Mouse (Mus musculus): ENCODE data around the gene Lyzl6. TPM values are rescaled to one million over a fixed set of nuclear protein-coding genes. Genes with fewer than 3 reads are reported as not detected.
A peak's percentile ranks its signal among the peaks of the same experiment; 100 is the strongest.

The Lyzl6 gene
- polyA plus RNA-seq, 1 experiment from 2014 or later = not detected

- H3K27ac ChIP-seq (ENCODE audit: low read length) = no peak overlapping the region
- no peaks in the 10 kb centered on the region for H3K4me1 ChIP-seq (ENCODE audit: control insufficient read depth, insufficient read depth, low read length)
- ATAC-seq (ENCODE audit: insufficient read depth, low FRiP score) = no peak
- H3K27me3 ChIP-seq (ENCODE audit: control insufficient read depth, insufficient read depth, low read length) = no peaks in the 10 kb centered on the region
- H3K4me2 ChIP-seq (ENCODE audit: low read depth, low read length) = no peak overlapping the region
- H3K9ac ChIP-seq (ENCODE audit: low read length) = no peak overlapping the region
- 77% methylated on average over 8 of the region's 8 CpGs for WGBS
- no peaks in the 10 kb centered on the region for H3K9me3 ChIP-seq (replicated peaks; ENCODE audit: control insufficient read depth, low read length)
- H3K4me3 ChIP-seq (replicated peaks; ENCODE audit: low read length) = no peak overlapping the region
- H3K36me3 ChIP-seq (ENCODE audit: control insufficient read depth, insufficient read depth, low read length) = no peaks in the 10 kb centered on the region
Measured at GRCm38 (mm10) chr11:103663119-103663518, 24.4 kb upstream of the Lyzl6 start.

GRCm38 (mm10) chr11:103662546-103662945 lies 23.9 kb upstream of the Lyzl6 start:
- H3K36me3 ChIP-seq (ENCODE audit: control insufficient read depth, insufficient read depth, low read length) = no peaks in the 10 kb centered on the region
- no peak overlapping the region for H3K27ac ChIP-seq (ENCODE audit: low read length)
- H3K9ac ChIP-seq (ENCODE audit: low read length) = no peak overlapping the region
- 65% methylated on average over 5 of the region's 5 CpGs for WGBS
- ATAC-seq (ENCODE audit: insufficient read depth, low FRiP score) = no peak
- no peaks in the 10 kb centered on the region for H3K9me3 ChIP-seq (replicated peaks; ENCODE audit: control insufficient read depth, low read length)
- no peak overlapping the region for H3K4me2 ChIP-seq (ENCODE audit: low read depth, low read length)
- no peaks in the 10 kb centered on the region for H3K27me3 ChIP-seq (ENCODE audit: control insufficient read depth, insufficient read depth, low read length)
- H3K4me3 ChIP-seq (replicated peaks; ENCODE audit: low read length) = no peak overlapping the region
- no peaks in the 10 kb centered on the region for H3K4me1 ChIP-seq (ENCODE audit: control insufficient read depth, insufficient read depth, low read length)

- Histone ChIP-seq H3K36me3 (ENCODE audit: control insufficient read depth, insufficient read depth, low read length) (no peaks in the 10 kb centered on the region), H3K4me1 (ENCODE audit: control insufficient read depth, insufficient read depth, low read length) (no peaks in the 10 kb centered on the region), H3K4me2 (ENCODE audit: low read depth, low read length) (no peak overlapping the region), H3K9me3 (replicated peaks; ENCODE audit: control insufficient read depth, low read length) (no peaks in the 10 kb centered on the region), H3K4me3 (replicated peaks; ENCODE audit: low read length) (no peak overlapping the region), H3K9ac (ENCODE audit: low read length) (no peak overlapping the region), H3K27me3 (ENCODE audit: control insufficient read depth, insufficient read depth, low read length) (no peaks in the 10 kb centered on the region), H3K27ac (ENCODE audit: low read length) (no peak overlapping the region)
- WGBS = 54% methylated on average over 4 of the region's 4 CpGs
- ATAC-seq (ENCODE audit: insufficient read depth, low FRiP score) = no peak
Measured at GRCm38 (mm10) chr11:103661863-103662262, 23.2 kb upstream of the Lyzl6 start.

GRCm38 (mm10) chr11:103658189-103658588 lies 19.5 kb upstream of the Lyzl6 start:
- no peak for ATAC-seq (ENCODE audit: insufficient read depth, low FRiP score)
- Histone ChIP-seq H3K4me3 (replicated peaks; ENCODE audit: low read length) (no peak overlapping the region), H3K4me1 (ENCODE audit: control insufficient read depth, insufficient read depth, low read length) (no peaks in the 10 kb centered on the region), H3K4me2 (ENCODE audit: low read depth, low read length) (no peak overlapping the region), H3K9me3 (replicated peaks; ENCODE audit: control insufficient read depth, low read length) (no peaks in the 10 kb centered on the region), H3K27ac (ENCODE audit: low read length) (no peak overlapping the region), H3K27me3 (ENCODE audit: control insufficient read depth, insufficient read depth, low read length) (peaks cover 6% of the 10 kb centered on the region), H3K9ac (ENCODE audit: low read length) (no peak overlapping the region), H3K36me3 (ENCODE audit: control insufficient read depth, insufficient read depth, low read length) (no peaks in the 10 kb centered on the region)
- WGBS = 82% methylated on average over 7 of the region's 7 CpGs

- Histone ChIP-seq H3K9me3 (replicated peaks; ENCODE audit: control insufficient read depth, low read length) (no peaks in the 10 kb centered on the region), H3K27ac (ENCODE audit: low read length) (no peak overlapping the region), H3K27me3 (ENCODE audit: control insufficient read depth, insufficient read depth, low read length) (peaks cover 21% of the 10 kb centered on the region), H3K4me2 (ENCODE audit: low read depth, low read length) (no peak overlapping the region), H3K4me1 (ENCODE audit: control insufficient read depth, insufficient read depth, low read length) (no peaks in the 10 kb centered on the region), H3K9ac (ENCODE audit: low read length) (no peak overlapping the region), H3K36me3 (ENCODE audit: control insufficient read depth, insufficient read depth, low read length) (no peaks in the 10 kb centered on the region), H3K4me3 (replicated peaks; ENCODE audit: low read length) (no peak overlapping the region)
- no peak for ATAC-seq (ENCODE audit: insufficient read depth, low FRiP score)
- 4% methylated on average over 3 of the region's 3 CpGs for WGBS
Measured at GRCm38 (mm10) chr11:103656520-103656919, 17.8 kb upstream of the Lyzl6 start.

GRCm38 (mm10) chr11:103653359-103653965 lies 14.8 kb upstream of the Lyzl6 start:
- Histone ChIP-seq H3K27me3 (ENCODE audit: control insufficient read depth, insufficient read depth, low read length) (peaks cover 49% of the 10 kb centered on the region), H3K4me2 (ENCODE audit: low read depth, low read length) (no peak overlapping the region), H3K27ac (ENCODE audit: low read length) (no peak overlapping the region), H3K9ac (ENCODE audit: low read length) (no peak overlapping the region), H3K4me3 (replicated peaks; ENCODE audit: low read length) (no peak overlapping the region), H3K4me1 (ENCODE audit: control insufficient read depth, insufficient read depth, low read length) (peaks cover 8% of the 10 kb centered on the region), H3K36me3 (ENCODE audit: control insufficient read depth, insufficient read depth, low read length) (no peaks in the 10 kb centered on the region), H3K9me3 (replicated peaks; ENCODE audit: control insufficient read depth, low read length) (no peaks in the 10 kb centered on the region)
- WGBS = 61% methylated on average over 10 of the region's 10 CpGs
- ATAC-seq (ENCODE audit: insufficient read depth, low FRiP score) = no peak

GRCm38 (mm10) chr11:103651426-103651825 lies 12.7 kb upstream of the Lyzl6 start:
- H3K4me3 ChIP-seq (replicated peaks; ENCODE audit: low read length) = no peak overlapping the region
- H3K4me1 ChIP-seq (ENCODE audit: control insufficient read depth, insufficient read depth, low read length) = peaks cover 8% of the 10 kb centered on the region
- H3K9me3 ChIP-seq (replicated peaks; ENCODE audit: control insufficient read depth, low read length) = no peaks in the 10 kb centered on the region
- WGBS = 81% methylated on average over 6 of the region's 6 CpGs
- H3K27me3 ChIP-seq (ENCODE audit: control insufficient read depth, insufficient read depth, low read length) = peaks cover 67% of the 10 kb centered on the region
- no peak overlapping the region for H3K4me2 ChIP-seq (ENCODE audit: low read depth, low read length)
- no peaks in the 10 kb centered on the region for H3K36me3 ChIP-seq (ENCODE audit: control insufficient read depth, insufficient read depth, low read length)
- no peak overlapping the region for H3K27ac ChIP-seq (ENCODE audit: low read length)
- no peak for ATAC-seq (ENCODE audit: insufficient read depth, low FRiP score)
- no peak overlapping the region for H3K9ac ChIP-seq (ENCODE audit: low read length)

GRCm38 (mm10) chr11:103649983-103650493 lies 11.3 kb upstream of the Lyzl6 start:
- H3K9me3 ChIP-seq (replicated peaks; ENCODE audit: control insufficient read depth, low read length) = no peaks in the 10 kb centered on the region
- no peak overlapping the region for H3K9ac ChIP-seq (ENCODE audit: low read length)
- no peaks in the 10 kb centered on the region for H3K36me3 ChIP-seq (ENCODE audit: control insufficient read depth, insufficient read depth, low read length)
- peak overlapping the region; percentile 65 for H3K4me2 ChIP-seq (ENCODE audit: low read depth, low read length)
- peaks cover 8% of the 10 kb centered on the region for H3K4me1 ChIP-seq (ENCODE audit: control insufficient read depth, insufficient read depth, low read length)
- H3K27me3 ChIP-seq (ENCODE audit: control insufficient read depth, insufficient read depth, low read length) = peaks cover 65% of the 10 kb centered on the region
- no peak overlapping the region for H3K27ac ChIP-seq (ENCODE audit: low read length)
- no peak for ATAC-seq (ENCODE audit: insufficient read depth, low FRiP score)
- under 1% methylated on average over 37 of the region's 37 CpGs for WGBS
- peak overlapping the region; percentile 41 for H3K4me3 ChIP-seq (replicated peaks; ENCODE audit: low read length)

- H3K36me3 ChIP-seq (ENCODE audit: control insufficient read depth, insufficient read depth, low read length) = no peaks in the 10 kb centered on the region
- no peak for ATAC-seq (ENCODE audit: insufficient read depth, low FRiP score)
- H3K4me1 ChIP-seq (ENCODE audit: control insufficient read depth, insufficient read depth, low read length) = peaks cover 8% of the 10 kb centered on the region
- H3K27me3 ChIP-seq (ENCODE audit: control insufficient read depth, insufficient read depth, low read length) = peaks cover 61% of the 10 kb centered on the region
- peak within 1 kb of the TSS; percentile 41 for H3K4me3 ChIP-seq (replicated peaks; ENCODE audit: low read length)
- H3K9me3 ChIP-seq (replicated peaks; ENCODE audit: control insufficient read depth, low read length) = no peaks in the 10 kb centered on the region
- no peak within 1 kb of the TSS for H3K27ac ChIP-seq (ENCODE audit: low read length)
- 2% methylated on average over 71 of the region's 71 CpGs for WGBS
- peak within 1 kb of the TSS; percentile 65 for H3K4me2 ChIP-seq (ENCODE audit: low read depth, low read length)
- H3K9ac ChIP-seq (ENCODE audit: low read length) = no peak within 1 kb of the TSS
Measured at GRCm38 (mm10) chr11:103649301-103649982, 10.8 kb upstream of the Lyzl6 start, which contains the start of gene Rprml. Rprml (plus strand) TSS chr11:103649570.
